Mouse (Mus musculus) CH12.LX (cell line): ENCODE data around the gene Tcam1.

ENCODE experiments used
- EP300 ChIP-seq: IDR thresholded peaks from 2 replicates; pipeline ENCODE4 v1.6.1; 2011; ENCODE audit warnings: low read length, improper control_type of control experiment
- JUN ChIP-seq: IDR thresholded peaks from 2 replicates; pipeline ENCODE4 v1.6.1; 2011; ENCODE audit warnings: low read depth, mild to moderate bottlenecking, low read length, improper control_type of control experiment, moderate library complexity; ENCODE audit not compliant: insufficient read depth

- TF ChIP-seq JUN: no peak
- TF ChIP-seq EP300: no peak
These were observed 13.9 kb downstream of the Tcam1 start for GRCm38 (mm10) chr11:106290376-106290775.
